Mouse (Mus musculus) heart, embryonic 13.5 days (tissue): ENCODE data around the gene Kcnq4. TPM values are rescaled to one million over a fixed set of nuclear protein-coding genes. Genes with fewer than 3 reads are reported as not detected.
A peak's percentile ranks its signal among the peaks of the same experiment; 100 is the strongest.

Experiments
- ATAC-seq: fragments of 200-750 bp; cut with Nextera tagmentation; 2 replicates; pipeline ENCODE4 v1.8.0; 2017; ENCODE audit warnings: moderate TSS enrichment; ENCODE audit not compliant: insufficient number of reproducible peaks, low FRiP score, low TSS enrichment; ENCODE audit errors: extremely low read depth
- H3K27ac ChIP-seq: fragments of 300-500 bp; sonication (generic); replicated peaks from 2 replicates; pipeline ENCODE4 v1.5.1; 2015; ENCODE audit warnings: moderate library complexity, mild to moderate bottlenecking, inconsistent platforms
- H3K27me3 ChIP-seq: fragments of 300-500 bp; sonication (generic); replicated peaks from 2 replicates; pipeline ENCODE4 v1.6.1; 2015; ENCODE audit warnings: mild to moderate bottlenecking, inconsistent platforms
- H3K36me3 ChIP-seq: fragments of 300-500 bp; sonication (generic); 2 replicates; pipeline ENCODE4 v1.6.1; 2015; ENCODE audit warnings: mild to moderate bottlenecking, inconsistent platforms
- H3K4me1 ChIP-seq: fragments of 300-500 bp; sonication (generic); 2 replicates; pipeline ENCODE4 v1.6.1; 2015; ENCODE audit warnings: inconsistent platforms
- H3K4me2 ChIP-seq: fragments of 300-500 bp; sonication (generic); 2 replicates; pipeline ENCODE4 v1.6.1; 2015; ENCODE audit warnings: inconsistent platforms, mild to moderate bottlenecking, moderate library complexity
- H3K4me3 ChIP-seq: fragments of 300-500 bp; sonication (generic); 2 replicates; pipeline ENCODE4 v1.5.1; 2015; ENCODE audit warnings: moderate library complexity, mild to moderate bottlenecking, inconsistent platforms
- H3K9ac ChIP-seq: fragments of 300-500 bp; sonication (generic); 2 replicates; pipeline ENCODE4 v1.6.1; 2015; ENCODE audit warnings: inconsistent platforms, mild to moderate bottlenecking, moderate library complexity
- H3K9me3 ChIP-seq: fragments of 300-500 bp; sonication (generic); 2 replicates; pipeline ENCODE4 v1.6.1; 2016; ENCODE audit warnings: inconsistent platforms
- WGBS: fragments of 180-500 bp; shearing (Covaris S2); methylation state at CpG from one replicate; pipeline ENCODE4 v1.1.7; 2015; ENCODE audit warnings: mixed read lengths; 5-methylcytosine and 5-hydroxymethylcytosine counted together
- polyA plus RNA-seq: library from polyadenylated mRNA; unstranded; fragments of >200 nt; fragmentation: Nextera tagmentation; extraction: Ambion mirVana; gene quantifications from 2 replicates; pipeline ENCODE4 v1.2.1, GENCODE M21; 2015

Gene Kcnq4
- polyA plus RNA-seq, 1 experiment from 2014 or later: 0.83 TPM

- WGBS: 64% methylated on average over 5 of the region's 5 CpGs
- peak overlapping the region; percentile 43 for H3K27ac ChIP-seq
- no peak for ATAC-seq
These were observed 78.8 kb downstream of the Kcnq4 start for GRCm38 (mm10) chr4:120669585-120669984.

GRCm38 (mm10) chr4:120668551-120668950 is 79.9 kb downstream of the Kcnq4 start:
- H3K27me3 ChIP-seq: peaks cover 32% of the 10 kb centered on the region
- no peaks in the 10 kb centered on the region for H3K9me3 ChIP-seq
- WGBS: 78% methylated on average over 4 of the region's 4 CpGs
- H3K4me2 ChIP-seq: peak overlapping the region; percentile 96
- H3K36me3 ChIP-seq: no peaks in the 10 kb centered on the region
- H3K4me3 ChIP-seq: peak overlapping the region; percentile 74
- no peak for ATAC-seq
- peak overlapping the region; percentile 91; the same call in 1 of the 2 replicates for H3K9ac ChIP-seq
- peaks cover 38% of the 10 kb centered on the region for H3K4me1 ChIP-seq
- peak overlapping the region; percentile 89; the same call in 1 of the 2 replicates for H3K27ac ChIP-seq

More at GRCm38 (mm10) chr4:120669585-120669984, 78.8 kb downstream of the Kcnq4 start:
- H3K27me3 ChIP-seq: peaks cover 32% of the 10 kb centered on the region
- H3K4me2 ChIP-seq: peak overlapping the region; percentile 96
- no peaks in the 10 kb centered on the region for H3K36me3 ChIP-seq
- no peak overlapping the region for H3K9ac ChIP-seq
- H3K4me1 ChIP-seq: peaks cover 39% of the 10 kb centered on the region
- no peaks in the 10 kb centered on the region for H3K9me3 ChIP-seq
- no peak overlapping the region for H3K4me3 ChIP-seq

GRCm38 (mm10) chr4:120667555-120667954 is 80.9 kb downstream of the Kcnq4 start:
- H3K27ac ChIP-seq: peak overlapping the region; percentile 89
- no peaks in the 10 kb centered on the region for H3K36me3 ChIP-seq
- H3K9me3 ChIP-seq: no peaks in the 10 kb centered on the region
- ATAC-seq: no peak
- peaks cover 32% of the 10 kb centered on the region for H3K27me3 ChIP-seq
- WGBS: 14% methylated on average over 10 of the region's 10 CpGs
- H3K9ac ChIP-seq: peak overlapping the region; percentile 91
- peaks cover 38% of the 10 kb centered on the region for H3K4me1 ChIP-seq
- H3K4me3 ChIP-seq: peak overlapping the region; percentile 74
- H3K4me2 ChIP-seq: peak overlapping the region; percentile 96

DNA sequence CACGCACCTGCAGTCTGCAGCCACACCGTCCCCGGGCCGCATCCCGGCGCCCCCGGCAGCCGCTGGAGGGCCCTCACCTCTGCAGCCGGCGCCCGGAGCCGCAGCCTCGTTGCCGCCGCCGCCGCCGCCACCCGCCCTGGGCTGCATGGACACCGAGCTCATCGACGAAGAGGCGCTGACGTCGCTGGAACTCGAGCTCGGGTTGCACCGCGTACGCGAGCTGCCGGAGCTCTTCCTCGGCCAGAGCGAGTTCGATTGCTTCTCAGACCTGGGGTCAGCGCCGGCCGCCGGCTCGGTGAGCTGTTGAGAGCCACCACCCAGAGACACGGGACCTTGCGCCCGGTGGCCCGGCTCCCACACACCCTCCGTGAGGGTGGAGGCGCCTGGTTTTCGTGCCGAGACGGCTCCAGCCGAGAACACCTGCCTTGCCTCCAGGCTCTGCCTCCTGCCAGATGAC is 81.3 kb downstream of the Kcnq4 start:
- Histone ChIP-seq H3K36me3 (no peaks in the 10 kb centered on the region), H3K27ac (peak overlapping the region; percentile 89)
- WGBS: under 1% methylated on average over 43 of the region's 50 CpGs

DNA sequence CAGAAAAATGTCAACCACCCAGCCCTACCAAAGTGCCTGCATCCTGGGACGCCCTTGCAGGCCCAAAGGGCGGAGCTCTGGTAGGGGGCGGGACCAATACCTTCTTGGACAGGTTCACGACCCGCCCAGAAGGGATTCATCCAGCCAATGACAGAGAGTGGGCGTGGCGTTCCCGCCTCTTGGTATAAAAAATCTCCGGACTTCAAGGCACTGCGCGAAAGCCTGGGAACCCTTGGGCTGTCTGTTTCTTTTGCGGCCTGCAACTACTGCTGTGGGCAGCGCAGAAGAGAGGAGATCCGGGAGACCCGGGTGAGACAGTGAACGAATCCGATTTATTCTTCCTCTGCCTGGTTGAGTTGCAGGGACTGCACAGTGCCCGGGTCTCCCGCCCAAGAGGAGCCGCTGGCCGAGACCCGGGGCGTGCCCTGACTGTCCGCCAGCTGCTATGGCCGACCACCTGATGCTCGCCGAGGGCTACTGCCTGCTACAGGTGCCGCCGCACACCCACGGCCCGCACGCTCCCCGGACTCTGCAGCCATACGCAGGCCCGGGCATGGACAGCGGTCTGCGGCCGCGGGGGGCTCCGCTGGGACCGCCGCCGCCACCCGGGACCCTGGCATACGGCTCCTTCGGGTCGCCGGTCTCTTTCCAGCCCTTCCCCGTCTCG is 81.9 kb downstream of the Kcnq4 start, which contains the start of gene Cited4:
Gene Cited4 (plus strand): TSS at position 215 of the 667 bp plus-strand sequence.
- Histone ChIP-seq H3K9ac (peak within 1 kb of the TSS; percentile 91), H3K4me1 (peaks cover 38% of the 10 kb centered on the region), H3K27me3 (peaks cover 26% of the 10 kb centered on the region), H3K27ac (peak within 1 kb of the TSS; percentile 89), H3K36me3 (no peaks in the 10 kb centered on the region), H3K9me3 (no peaks in the 10 kb centered on the region), H3K4me3 (peak within 1 kb of the TSS; percentile 74), H3K4me2 (peak within 1 kb of the TSS; percentile 96)
- WGBS: under 1% methylated on average over 41 of the region's 50 CpGs
- peak; percentile 83 for ATAC-seq

More for the DNA sequence above, 81.3 kb downstream of the Kcnq4 start:
- peak; percentile 45 for ATAC-seq
- H3K9ac ChIP-seq: peak overlapping the region; percentile 91
- H3K4me1 ChIP-seq: peaks cover 38% of the 10 kb centered on the region
- no peaks in the 10 kb centered on the region for H3K9me3 ChIP-seq
- peak overlapping the region; percentile 74 for H3K4me3 ChIP-seq
- peaks cover 29% of the 10 kb centered on the region for H3K27me3 ChIP-seq
- peak overlapping the region; percentile 96 for H3K4me2 ChIP-seq

DNA sequence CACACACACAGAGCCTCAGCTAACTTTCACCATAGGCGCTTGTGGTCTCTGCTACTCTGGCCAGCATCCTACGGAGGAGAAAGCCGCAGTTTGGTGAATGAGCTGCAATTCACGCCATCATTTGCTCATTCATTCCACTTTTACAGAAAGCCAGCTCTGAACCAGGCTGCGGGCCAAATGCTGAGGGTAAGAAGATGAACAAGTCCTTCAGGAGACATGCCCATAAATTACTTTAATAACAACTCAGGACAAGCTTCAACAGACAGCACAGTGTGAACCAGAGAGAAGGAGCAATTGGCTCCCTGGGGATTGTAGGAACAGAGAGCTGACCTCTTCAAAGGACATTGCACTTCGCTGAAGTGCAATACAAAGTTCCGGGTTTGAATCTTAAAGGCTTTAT is 82.6 kb downstream of the Kcnq4 start:
- H3K36me3 ChIP-seq: no peaks in the 10 kb centered on the region
- no peaks in the 10 kb centered on the region for H3K9me3 ChIP-seq
- 70% methylated on average over 7 of the region's 7 CpGs for WGBS
- H3K4me3 ChIP-seq: peak overlapping the region; percentile 74
- H3K9ac ChIP-seq: no peak overlapping the region
- peak overlapping the region; percentile 67 for H3K27ac ChIP-seq
- peaks cover 38% of the 10 kb centered on the region for H3K4me1 ChIP-seq
- H3K4me2 ChIP-seq: peak overlapping the region; percentile 96
- ATAC-seq: no peak
- H3K27me3 ChIP-seq: peaks cover 25% of the 10 kb centered on the region

GRCm38 (mm10) chr4:120665144-120665700 is 83.2 kb downstream of the Kcnq4 start:
- H3K27ac ChIP-seq: peak overlapping the region; percentile 67
- peaks cover 38% of the 10 kb centered on the region for H3K4me1 ChIP-seq
- H3K4me3 ChIP-seq: no peak overlapping the region
- peak overlapping the region; percentile 96; the same call in 1 of the 2 replicates for H3K4me2 ChIP-seq
- 11% methylated on average over 4 of the region's 4 CpGs for WGBS
- H3K9ac ChIP-seq: 0 out of 2 replicates have a peak overlapping the region, but pooled peaks have one; percentile 29
- H3K9me3 ChIP-seq: no peaks in the 10 kb centered on the region
- peaks cover 19% of the 10 kb centered on the region for H3K27me3 ChIP-seq
- ATAC-seq: no peak
- H3K36me3 ChIP-seq: no peaks in the 10 kb centered on the region

- ATAC-seq: no peak
- Histone ChIP-seq H3K36me3 (no peaks in the 10 kb centered on the region), H3K4me3 (no peak overlapping the region), H3K4me2 (peak overlapping the region; percentile 96; the same call in 1 of the 2 replicates), H3K4me1 (peaks cover 38% of the 10 kb centered on the region), H3K9me3 (no peaks in the 10 kb centered on the region), H3K27me3 (peaks cover 19% of the 10 kb centered on the region), H3K9ac (0 out of 2 replicates have a peak overlapping the region, but pooled peaks have one; percentile 29), H3K27ac (peak overlapping the region; percentile 67; the same call in 1 of the 2 replicates)
- 41% methylated on average over 2 of the region's 2 CpGs for WGBS
These were observed 83.8 kb downstream of the Kcnq4 start for GRCm38 (mm10) chr4:120664601-120665000.

GRCm38 (mm10) chr4:120660485-120660884 is 87.9 kb downstream of the Kcnq4 start:
- H3K27me3 ChIP-seq: peaks cover 10% of the 10 kb centered on the region; the same call in 1 of the 2 replicates
- 69% methylated on average over 4 of the region's 4 CpGs for WGBS
- no peak overlapping the region for H3K9ac ChIP-seq
- H3K36me3 ChIP-seq: no peaks in the 10 kb centered on the region
- no peak for ATAC-seq
- no peak overlapping the region for H3K4me2 ChIP-seq
- no peak overlapping the region for H3K27ac ChIP-seq
- H3K4me3 ChIP-seq: no peak overlapping the region
- no peaks in the 10 kb centered on the region for H3K9me3 ChIP-seq
- H3K4me1 ChIP-seq: peaks cover 12% of the 10 kb centered on the region

GRCm38 (mm10) chr4:120655898-120656297 is 92.5 kb downstream of the Kcnq4 start:
- 67% methylated on average over 8 of the region's 8 CpGs for WGBS
- Histone ChIP-seq H3K36me3 (no peaks in the 10 kb centered on the region), H3K9me3 (no peaks in the 10 kb centered on the region), H3K27me3 (peaks cover 37% of the 10 kb centered on the region), H3K4me2 (no peak overlapping the region), H3K9ac (no peak overlapping the region), H3K4me3 (no peak overlapping the region), H3K4me1 (no peaks in the 10 kb centered on the region), H3K27ac (no peak overlapping the region)
- ATAC-seq: no peak

GRCm38 (mm10) chr4:120650208-120650592 is 98.2 kb downstream of the Kcnq4 start:
- no peak overlapping the region for H3K27ac ChIP-seq
- WGBS: 22% methylated on average over 7 of the region's 7 CpGs
- peaks cover 71% of the 10 kb centered on the region for H3K27me3 ChIP-seq
- ATAC-seq: no peak
- peak overlapping the region; percentile 59 for H3K4me3 ChIP-seq
- H3K36me3 ChIP-seq: no peaks in the 10 kb centered on the region
- H3K4me1 ChIP-seq: peaks cover 10% of the 10 kb centered on the region
- H3K9ac ChIP-seq: peak overlapping the region; percentile 81
- peak overlapping the region; percentile 89 for H3K4me2 ChIP-seq
- no peaks in the 10 kb centered on the region for H3K9me3 ChIP-seq
